Comparison of ENCODE assay signal across 10 mouse cellular contexts in the genomic region with DNA sequence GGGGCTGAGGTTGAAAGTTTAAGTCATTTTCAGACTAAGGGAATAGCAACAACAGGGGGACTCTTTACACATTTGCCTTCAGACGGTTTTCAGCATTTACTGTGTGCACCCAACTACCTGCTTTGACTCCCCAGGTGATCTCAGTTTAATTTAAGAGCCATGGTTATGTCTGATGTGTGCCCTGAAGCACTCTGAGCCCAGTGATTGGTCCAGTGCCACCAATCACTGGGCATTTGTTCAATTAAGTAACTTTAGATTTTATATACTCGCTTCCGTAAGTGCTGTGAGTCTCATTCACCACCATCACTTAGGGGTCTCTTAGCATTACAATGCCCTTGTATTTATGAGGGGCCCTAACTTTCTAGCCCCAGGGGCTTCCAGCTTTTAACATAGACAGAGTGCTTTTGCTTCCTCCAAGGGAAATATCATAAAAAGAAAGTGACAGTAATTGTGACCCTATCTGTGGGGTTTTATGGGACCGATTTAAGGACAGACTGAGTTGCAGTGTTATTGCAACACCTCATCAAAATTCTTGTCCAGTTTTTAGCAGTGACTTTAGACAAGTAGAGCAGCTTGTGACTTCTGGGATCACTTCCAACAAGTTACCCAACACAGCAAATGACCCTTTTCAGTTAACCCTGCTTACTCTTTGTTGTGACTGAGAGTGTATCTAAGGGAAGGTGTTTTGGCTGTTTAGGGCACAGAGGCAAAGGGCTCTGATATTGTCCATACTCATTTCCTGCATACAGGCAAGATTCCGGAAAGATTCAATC.
A peak's percentile ranks its signal among the peaks of the same experiment; 100 is the strongest.
DNase-seq lines count a peak whose midpoint lies in the region; ATAC-seq and TF ChIP-seq lines count a peak whose summit lies in the region.
"Had no signal": no experiment of that assay in that cellular context is flagged by ENCODE, and none has a peak within 500 bp of the region (broad histone marks: within the 10 kb centered on the region; RNA-seq: fewer than 3 reads in every experiment).

No protein-coding gene starts in this region.

- ATAC-seq in limb, embryonic 11.5 days (ENCODE audit: insufficient number of reproducible peaks, low FRiP score, low TSS enrichment, low read depth): peak; percentile 65; the same call in 1 of the 2 replicates
- peak; percentile 86 for ATAC-seq in lung, postnatal 0 days
- no peak for ATAC-seq in inflammation-experienced regulatory T-cells, adult 6 months
- ATAC-seq in stomach, postnatal 0 days (ENCODE audit: low FRiP score, low TSS enrichment): no peak
- ATAC-seq: forebrain, postnatal 0 days had no signal

- no peaks in the 10 kb centered on the region for H3K27me3 ChIP-seq in limb, embryonic 11.5 days (ENCODE audit: control insufficient read depth, insufficient read depth, low read length)
- no peaks in the 10 kb centered on the region for H3K27me3 ChIP-seq in limb, embryonic 10.5 days (ENCODE audit: low read depth, poor library complexity, severe bottlenecking)
- H3K27me3 ChIP-seq in lung, postnatal 0 days (replicated peaks; ENCODE audit: insufficient read depth, low read length): no peaks in the 10 kb centered on the region
- H3K27me3 ChIP-seq in stomach, postnatal 0 days (ENCODE audit: control insufficient read depth, insufficient read depth, low read length): no peaks in the 10 kb centered on the region

- H3K9me3 ChIP-seq in limb, embryonic 11.5 days (ENCODE audit: control insufficient read depth, low read length): no peaks in the 10 kb centered on the region
- H3K9me3 ChIP-seq in limb, embryonic 10.5 days (replicated peaks): no peaks in the 10 kb centered on the region
- no peaks in the 10 kb centered on the region for H3K9me3 ChIP-seq in lung, postnatal 0 days (ENCODE audit: low read length)
- no peaks in the 10 kb centered on the region for H3K9me3 ChIP-seq in stomach, postnatal 0 days (ENCODE audit: control insufficient read depth, low read length)

- TF ChIP-seq CTCF in lung, postnatal 0 days (IDR thresholded peaks at IDR 0.05): no peak
- no peak for TF ChIP-seq CTCF in stomach, postnatal 0 days (IDR thresholded peaks at IDR 0.05; ENCODE audit: low read depth)

- H3K36me3 ChIP-seq in limb, embryonic 11.5 days (ENCODE audit: control insufficient read depth, insufficient read depth, low read length): no peaks in the 10 kb centered on the region
- no peaks in the 10 kb centered on the region for H3K36me3 ChIP-seq in limb, embryonic 10.5 days
- no peaks in the 10 kb centered on the region for H3K36me3 ChIP-seq in lung, postnatal 0 days (ENCODE audit: insufficient read depth, low read length)
- no peaks in the 10 kb centered on the region for H3K36me3 ChIP-seq in stomach, postnatal 0 days (ENCODE audit: control insufficient read depth, insufficient read depth, low read length)

- no peak overlapping the region for H3K4me2 ChIP-seq in limb, embryonic 11.5 days (ENCODE audit: low read depth, severe bottlenecking)
- peak overlapping the region; percentile 19; the same call in 1 of the 2 replicates for H3K4me2 ChIP-seq in lung, postnatal 0 days (replicated peaks; ENCODE audit: low read depth, low read length)
- H3K4me2 ChIP-seq in stomach, postnatal 0 days (replicated peaks; ENCODE audit: low read depth): no peak overlapping the region

- TF ChIP-seq EP300 in lung, postnatal 0 days (IDR thresholded peaks at IDR 0.05): peak; percentile 60; the same call in 1 of the 2 replicates
- no peak for TF ChIP-seq EP300 in stomach, postnatal 0 days (optimal IDR thresholded peaks at IDR 0.05)

- WGBS in limb, embryonic 11.5 days: 62% methylated on average over 5 of the region's 5 CpGs
- WGBS in limb, embryonic 10.5 days: 75% methylated on average over 5 of the region's 5 CpGs
- 45% methylated on average over 5 of the region's 5 CpGs for WGBS in lung, postnatal 0 days
- WGBS in stomach, postnatal 0 days: 83% methylated on average over 5 of the region's 5 CpGs

- no peaks in the 10 kb centered on the region for H3K4me1 ChIP-seq in limb, embryonic 11.5 days (ENCODE audit: control insufficient read depth, insufficient read depth, low read length)
- H3K4me1 ChIP-seq in limb, embryonic 10.5 days: no peaks in the 10 kb centered on the region
- H3K4me1 ChIP-seq in lung, postnatal 0 days (ENCODE audit: insufficient read depth, low read depth, low read length): no peaks in the 10 kb centered on the region
- H3K4me1 ChIP-seq in stomach, postnatal 0 days (replicated peaks; ENCODE audit: control insufficient read depth, insufficient read depth): no peaks in the 10 kb centered on the region

- DNase-seq in adrenal gland, adult 2 months: peak; percentile 45
- DNase-seq in adrenal gland, postnatal 25 days: no peak
- peak; percentile 28 for DNase-seq in limb, embryonic 11.5 days (ENCODE audit: low spot score)
- no peak for DNase-seq in limb, embryonic 10.5 days (ENCODE audit: low spot score)
- DNase-seq in heart, postnatal 36 days: peak; percentile 10 to 11
- peak; percentile 86 for DNase-seq in lung, postnatal 0 days (ENCODE audit: low spot score)
- DNase-seq in stomach, postnatal 0 days (ENCODE audit: low spot score): no peak
- DNase-seq: embryo, embryonic 11 days; forebrain, postnatal 0 days had no signal

- H3K27ac ChIP-seq in limb, embryonic 11.5 days (replicated peaks; ENCODE audit: low read depth, low read length): no peak overlapping the region
- no peak overlapping the region for H3K27ac ChIP-seq in limb, embryonic 10.5 days
- no peak overlapping the region for H3K27ac ChIP-seq in lung, postnatal 0 days (ENCODE audit: low read length)
- H3K27ac ChIP-seq in stomach, postnatal 0 days (replicated peaks): no peak overlapping the region

- H3K4me3 ChIP-seq in limb, embryonic 11.5 days (ENCODE audit: low read depth, low read length): no peak overlapping the region
- H3K4me3 ChIP-seq in limb, embryonic 10.5 days: no peak overlapping the region
- H3K4me3 ChIP-seq in lung, postnatal 0 days (ENCODE audit: low read depth, low read length): no peak overlapping the region
- no peak overlapping the region for H3K4me3 ChIP-seq in stomach, postnatal 0 days (ENCODE audit: low read depth, low read length)

- intact Hi-C loops in heart, postnatal 36 days (cut with DNase I): loop anchor here (10.0 kb wide), 1 partner anchor 131 kb away; a partner anchor contains a TSS

- no peak overlapping the region for H3K9ac ChIP-seq in limb, embryonic 11.5 days (ENCODE audit: low read length)
- no peak overlapping the region for H3K9ac ChIP-seq in lung, postnatal 0 days (replicated peaks; ENCODE audit: low read depth)
- no peak overlapping the region for H3K9ac ChIP-seq in stomach, postnatal 0 days (ENCODE audit: low read length)
- H3K9ac ChIP-seq: forebrain, postnatal 0 days had no signal

Comparison
In these comparisons a context has a peak if more than half of its experiments do, and no peak if none do; other contexts are left out.
1. DNase-seq: peak in adrenal gland, adult 2 months (single experiment), limb, embryonic 11.5 days (single experiment), heart, postnatal 36 days (2 of 2) and lung, postnatal 0 days (single experiment); none in adrenal gland, postnatal 25 days (single experiment), limb, embryonic 10.5 days (single experiment) and stomach, postnatal 0 days (single experiment).
2. ATAC-seq: peak in limb, embryonic 11.5 days (single experiment) and lung, postnatal 0 days (single experiment); none in inflammation-experienced regulatory T-cells, adult 6 months (single experiment) and stomach, postnatal 0 days (single experiment).